Mouse (Mus musculus): ENCODE results near the gene Usp16.
"Not testable (repeated sequence)": the region's sequence is repeated elsewhere in the genome, so short reads cannot be mapped to it uniquely, and the experiment has no call there.

Gene Usp16

GRCm38 (mm10) chr16:87486739-87487138 is 32.2 kb downstream of the Usp16 start:
- DNase-seq (ENCODE audit: low read depth): no peak

GRCm38 (mm10) chr16:87488605-87489004 is 34.1 kb downstream of the Usp16 start:
- DNase-seq (ENCODE audit: low read depth): no peak

- DNase-seq (ENCODE audit: low read depth): not testable (repeated sequence)
Measured at GRCm38 (mm10) chr16:87492191-87492792, 37.8 kb downstream of the Usp16 start.

GRCm38 (mm10) chr16:87494955-87495655 is 40.6 kb downstream of the Usp16 start:
- DNase-seq (ENCODE audit: low read depth): peak; percentile 5

GRCm38 (mm10) chr16:87495716-87496447 is 41.4 kb downstream of the Usp16 start, which contains the start of gene Cct8:
Gene Cct8, minus strand, starts transcription at chr16:87495873.
- DNase-seq (ENCODE audit: low read depth): peak; percentile 90

GRCm38 (mm10) chr16:87496728-87497127 is 42.2 kb downstream of the Usp16 start:
- DNase-seq (ENCODE audit: low read depth): no peak

- DNase-seq (ENCODE audit: low read depth): no peak
Measured at GRCm38 (mm10) chr16:87497171-87497570, 42.7 kb downstream of the Usp16 start.

GRCm38 (mm10) chr16:87499556-87499955 is 45.1 kb downstream of the Usp16 start:
- no peak for DNase-seq (ENCODE audit: low read depth)

- DNase-seq (ENCODE audit: low read depth): no peak
Measured at GRCm38 (mm10) chr16:87501304-87502078, 47.0 kb downstream of the Usp16 start.

GRCm38 (mm10) chr16:87511706-87512105 is 57.2 kb downstream of the Usp16 start:
- no peak for DNase-seq (ENCODE audit: low read depth)

- no peak for DNase-seq (ENCODE audit: low read depth)
Measured at GRCm38 (mm10) chr16:87512331-87512730, 57.8 kb downstream of the Usp16 start.

- no peak for DNase-seq (ENCODE audit: low read depth)
Measured at GRCm38 (mm10) chr16:87524228-87524627, 69.7 kb downstream of the Usp16 start.

- no peak for DNase-seq (ENCODE audit: low read depth)
Measured at GRCm38 (mm10) chr16:87527553-87528249, 73.2 kb downstream of the Usp16 start.

GRCm38 (mm10) chr16:87528755-87529154 is 74.3 kb downstream of the Usp16 start:
- no peak for DNase-seq (ENCODE audit: low read depth)

Measured in fibroblast of lung, adult 2 months (primary cell).